ENCODE assay signal across 28 mouse cellular contexts in genomic region chr16:16645148-16645547, GRCm38 (mm10). TPM values are rescaled to one million over a fixed set of nuclear protein-coding genes. Genes with fewer than 3 reads are reported as not detected.
A peak's percentile ranks its signal among the peaks of the same experiment; 100 is the strongest.
DNase-seq lines count a peak whose midpoint lies in the region; TF ChIP-seq lines count a peak whose summit lies in the region.
"Had no signal": no experiment of that assay in that cellular context is flagged by ENCODE, and none has a peak within 500 bp of the region (broad histone marks: within the 10 kb centered on the region; RNA-seq: fewer than 3 reads in every experiment).

No protein-coding gene starts in this region.

- no peak for TF ChIP-seq POLR2A in CH12.LX (IDR thresholded peaks at IDR 0.05; ENCODE audit: low read depth, low read length)
- TF ChIP-seq POLR2A in cerebellum, adult 2 months (IDR thresholded peaks at IDR 0.05; ENCODE audit: borderline replicate concordance, insufficient read depth, low read length): no peak

- TF ChIP-seq CTCF in CH12.LX (conservative IDR thresholded peaks at IDR 0.05 in 1 of 2, IDR thresholded peaks at IDR 0.05 in 1 of 2; ENCODE audit: low read depth in 2 of 2, low read length in 2 of 2): no peak
- no peak for TF ChIP-seq CTCF in cerebellum, adult 2 months (IDR thresholded peaks at IDR 0.05; ENCODE audit: borderline replicate concordance, insufficient read depth, low read depth, low read length)

- peaks cover 0 to 8% of the 10 kb centered on the region in 2 experiments; a peak in 2 of 4 replicates for H3K4me1 ChIP-seq in CH12.LX (ENCODE audit: control insufficient read depth in 1 of 2, insufficient read depth in 2 of 2)
- no peaks in the 10 kb centered on the region for H3K4me1 ChIP-seq in cerebellum, adult 2 months (ENCODE audit: control insufficient read depth, insufficient read depth, low read length)
- H3K4me1 ChIP-seq: embryonic facial prominence, embryonic 13.5 days; embryonic facial prominence, embryonic 15.5 days; forebrain, embryonic 10.5 days; forebrain, embryonic 12.5 days had no signal

- no peaks in the 10 kb centered on the region for H3K36me3 ChIP-seq in CH12.LX (replicated peaks in 1 of 2; ENCODE audit: control insufficient read depth in 1 of 2, insufficient read depth in 1 of 2, low read length in 1 of 2)
- H3K36me3 ChIP-seq: embryonic facial prominence, embryonic 13.5 days; embryonic facial prominence, embryonic 15.5 days; forebrain, embryonic 10.5 days; forebrain, embryonic 12.5 days had no signal

- H3K4me3 ChIP-seq in CH12.LX (replicated peaks in 1 of 3; ENCODE audit: low read depth in 2 of 3, low read length in 2 of 3, poor library complexity in 1 of 3): no peak overlapping the region
- no peak overlapping the region for H3K4me3 ChIP-seq in cerebellum, adult 2 months (replicated peaks; ENCODE audit: insufficient read depth, low read depth, low read length)
- H3K4me3 ChIP-seq: embryonic facial prominence, embryonic 13.5 days; embryonic facial prominence, embryonic 15.5 days; erythroblast, embryonic 14.5 days; forebrain, embryonic 10.5 days; forebrain, embryonic 12.5 days had no signal

- H3K27me3 ChIP-seq in CH12.LX (replicated peaks): peaks cover 6% of the 10 kb centered on the region
- no peaks in the 10 kb centered on the region for H3K27me3 ChIP-seq in cerebellum, adult 2 months (ENCODE audit: control insufficient read depth, insufficient read depth, low read length)
- H3K27me3 ChIP-seq: embryonic facial prominence, embryonic 13.5 days; embryonic facial prominence, embryonic 15.5 days; forebrain, embryonic 12.5 days had no signal

- no peak for TF ChIP-seq RAD21 in CH12.LX (IDR thresholded peaks at IDR 0.05; ENCODE audit: low read depth, low read length)

- dilution Hi-C loops in CH12.LX (cut with MboI; ENCODE audit: extremely low pct_ligation_motif_present, extremely low pct_unique_long_range_greater_than_20kb, low sequenced_read_pairs): no loop called here

- H3K4me2 ChIP-seq in CH12.LX (ENCODE audit: insufficient read depth, low read depth, poor library complexity, severe bottlenecking): no peak overlapping the region
- H3K4me2 ChIP-seq: embryonic facial prominence, embryonic 13.5 days; embryonic facial prominence, embryonic 15.5 days; forebrain, embryonic 12.5 days had no signal

- no peaks in the 10 kb centered on the region for H3K9me3 ChIP-seq in CH12.LX (replicated peaks; ENCODE audit: low read length)
- H3K9me3 ChIP-seq: embryonic facial prominence, embryonic 13.5 days; embryonic facial prominence, embryonic 15.5 days; forebrain, embryonic 10.5 days; forebrain, embryonic 12.5 days had no signal

- H3K9ac ChIP-seq in CH12.LX (ENCODE audit: insufficient read depth, low read depth): no peak overlapping the region
- H3K9ac ChIP-seq: embryonic facial prominence, embryonic 13.5 days; embryonic facial prominence, embryonic 15.5 days; forebrain, embryonic 12.5 days had no signal

- peak; percentile 14 for DNase-seq in 416B (ENCODE audit: low read depth)
- peak; percentile 20 for DNase-seq in CH12.LX (ENCODE audit: extremely low read depth)
- DNase-seq in MEL-GATA-1-ER (ENCODE audit: extremely low read depth, low read depth): peak; percentile 11
- DNase-seq in MN1 (ENCODE audit: low spot score): no peak
- DNase-seq in cerebellum, adult 2 months: no peak
- DNase-seq: adrenal gland, adult 8-10 months; adrenal gland, postnatal 25 days; B cell, adult 2 months; cerebellum, adult 11-12 months; cerebellum, adult 8-10 months; cerebellum, adult 9-11 months; cerebellum, postnatal 14 days; cerebellum, postnatal 36 days; embryo, embryonic 11 days had no signal

- WGBS in cerebellum, adult 2 months: 84% methylated on average over 1 of the region's 1 CpGs

- H3K27ac ChIP-seq in CH12.LX (ENCODE audit: insufficient read depth, low read depth): no peak overlapping the region
- H3K27ac ChIP-seq in cerebellum, adult 2 months (ENCODE audit: insufficient read depth, low read length): no peak overlapping the region
- H3K27ac ChIP-seq: embryonic facial prominence, embryonic 13.5 days; embryonic facial prominence, embryonic 15.5 days; forebrain, embryonic 10.5 days; forebrain, embryonic 12.5 days had no signal

- H3K79me2 ChIP-seq in CH12.LX (replicated peaks; ENCODE audit: control insufficient read depth, extremely low read depth, insufficient read depth, poor library complexity, severe bottlenecking): no peaks in the 10 kb centered on the region

- in situ Hi-C loops in CH12.LX (cut with MboI; ENCODE audit: low pct_ligation_motif_present, low pct_unique_long_range_greater_than_20kb, low sequenced_read_pairs): no loop called here

- TF ChIP-seq EP300 in CH12.LX (IDR thresholded peaks at IDR 0.05; ENCODE audit: low read length): peak; percentile 41; the same call in 1 of the 2 replicates

TF ChIP-seq in CH12.LX, 34 proteins besides CTCF, POLR2A, EP300 and RAD21:
- no peak for TF ChIP-seq MAFK (IDR thresholded peaks at IDR 0.05; ENCODE audit: insufficient replicate concordance, low read length)
- no peak for TF ChIP-seq ZKSCAN1 (IDR thresholded peaks at IDR 0.05; ENCODE audit: borderline replicate concordance, low read depth, low read length)
- TF ChIP-seq USF2 (conservative IDR thresholded peaks at IDR 0.05; ENCODE audit: low read depth, low read length): no peak
- no peak for TF ChIP-seq ZC3H11A (IDR thresholded peaks at IDR 0.05; ENCODE audit: low read depth, low read length)
- TF ChIP-seq JUND (conservative IDR thresholded peaks at IDR 0.05; ENCODE audit: low read depth, low read length): no peak
- no peak for TF ChIP-seq SIN3A (IDR thresholded peaks at IDR 0.05; ENCODE audit: low read length)
- TF ChIP-seq ZNF384 (IDR thresholded peaks at IDR 0.05; ENCODE audit: low read depth, low read length): no peak
- TF ChIP-seq MAZ (IDR thresholded peaks at IDR 0.05; ENCODE audit: low read depth, low read length): no peak
- no peak for TF ChIP-seq CHD2 (IDR thresholded peaks at IDR 0.05; ENCODE audit: low read length)
- TF ChIP-seq MXI1 (IDR thresholded peaks at IDR 0.05; ENCODE audit: low read depth, low read length): no peak
- no peak for TF ChIP-seq SMC3 (IDR thresholded peaks at IDR 0.05; ENCODE audit: low read depth, low read length)
- no peak for TF ChIP-seq GABPA (IDR thresholded peaks at IDR 0.05; ENCODE audit: insufficient replicate concordance, low read depth, low read length)
- no peak for TF ChIP-seq MAX (IDR thresholded peaks at IDR 0.05; ENCODE audit: low read length)
- no peak for TF ChIP-seq USF1 (IDR thresholded peaks at IDR 0.05; ENCODE audit: low read depth, low read length)
- TF ChIP-seq E2F4 (IDR thresholded peaks at IDR 0.05; ENCODE audit: insufficient replicate concordance, low read depth, low read length): no peak
- TF ChIP-seq POLR2AphosphoS2 (IDR thresholded peaks at IDR 0.05; ENCODE audit: low read depth, low read length): no peak
- no peak for TF ChIP-seq ETS1 (conservative IDR thresholded peaks at IDR 0.05; ENCODE audit: low read depth, low read length)
- no peak for TF ChIP-seq NELFE (IDR thresholded peaks at IDR 0.05; ENCODE audit: low read depth, low read length)
- TF ChIP-seq MYC (IDR thresholded peaks at IDR 0.05; ENCODE audit: low read depth, low read length): no peak
- TF ChIP-seq ZMIZ1 (IDR thresholded peaks at IDR 0.05; ENCODE audit: low read depth, low read length): no peak

RNA-seq across cellular contexts. Expression of gene Olfr19, which starts 31.1 kb away (rescaled TPM):
- total RNA-seq in CH12.LX (2012; rRNA removed): not detected in 2 replicates
- not detected in 2 replicates for total RNA-seq in CH12.LX (2014; rRNA removed)
- not detected in 2 replicates for polyA plus RNA-seq in CH12.LX (2012; ENCODE audit: insufficient read length, low read depth)
- polyA plus RNA-seq in cerebellum, adult 2 months (2012; rRNA removed): not detected in 2 replicates
- total RNA-seq: adrenal gland, adult 18-20 months; adrenal gland, adult 8-10 months; adrenal gland, postnatal 25 days; common myeloid progenitor, adult 5-6 weeks had no signal
- polyA plus RNA-seq: activated CD4-positive, CD25-positive, alpha-beta regulatory T cell, adult 4 months; CD4-positive, CD25-positive, alpha-beta regulatory T cell, adult 4 months; embryonic facial prominence, embryonic 11.5 days; erythroblast, embryonic 14.5 days; forebrain, embryonic 10.5 days; forebrain, embryonic 12.5 days; forebrain, embryonic 14.5 days; forebrain, embryonic 16.5 days; frontal cortex, adult 2 months; Patski had no signal

RNA-seq across cellular contexts. Expression of gene Fgd4, which starts 44.8 kb away (rescaled TPM):
- total RNA-seq in CH12.LX (2012; rRNA removed) (0.76 and 2.3 TPM in 2 replicates), CH12.LX (2014; rRNA removed) (not detected in 2 replicates)
- 0.26 and 0.84 TPM in 2 replicates for polyA plus RNA-seq in CH12.LX (2012; ENCODE audit: insufficient read length, low read depth)
- 12.5 and 14.8 TPM in 2 replicates for polyA plus RNA-seq in cerebellum, adult 2 months (2012; rRNA removed)
- polyA plus RNA-seq: erythroblast, embryonic 14.5 days had no signal

Comparison
In these comparisons a context has a peak if more than half of its experiments do, and no peak if none do; other contexts are left out.
1. DNase-seq: peak in 416B (single experiment), CH12.LX (single experiment) and MEL-GATA-1-ER (single experiment); none in MN1 (single experiment) and cerebellum, adult 2 months (0 of 2).